Mouse (Mus musculus): ENCODE data around the gene Rp9. TPM values are rescaled to one million over a fixed set of nuclear protein-coding genes. Genes with fewer than 3 reads are reported as not detected.
A peak's percentile ranks its signal among the peaks of the same experiment; 100 is the strongest.
"Not testable (repeated sequence)": the region's sequence is repeated elsewhere in the genome, so short reads cannot be mapped to it uniquely, and the experiment has no call there.

The Rp9 gene
- total and polyA plus RNA-seq, 2 experiments from 2014 or later = 59.4 to 81.7 TPM

DNA sequence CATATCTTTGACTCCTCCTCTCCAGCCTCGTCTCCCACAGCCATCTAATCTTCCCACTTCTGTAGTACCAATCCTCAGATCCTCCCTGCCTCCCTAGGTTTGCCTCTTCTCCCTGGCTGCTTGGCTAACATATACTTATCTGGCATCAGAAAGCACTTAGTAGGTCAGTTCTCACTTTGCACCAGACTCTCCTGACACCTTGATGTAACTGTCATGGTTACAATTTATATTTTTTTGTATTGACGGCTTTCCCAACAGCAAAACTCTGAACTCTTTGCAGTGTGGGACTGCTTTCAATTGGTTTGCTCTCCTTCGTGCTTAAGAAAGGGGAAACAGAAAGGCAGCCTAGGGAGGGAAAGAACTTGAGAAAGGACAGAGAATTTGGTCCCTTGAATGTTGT is 53.4 kb downstream of the Rp9 start:
- H3K27me3 ChIP-seq (ENCODE audit: insufficient read depth, low read length) = no peaks in the 10 kb centered on the region
- H3K4me1 ChIP-seq (ENCODE audit: insufficient read depth, low read length) = 0 out of 2 replicates have a peak, but pooled peaks cover 3% of the 10 kb centered on the region
- TF ChIP-seq CTCF (IDR thresholded peaks at IDR 0.05) = no peak
- H3K4me2 ChIP-seq (ENCODE audit: low read depth, low read length, poor library complexity, severe bottlenecking) = no peak overlapping the region
- H3K9me3 ChIP-seq (ENCODE audit: low read length) = no peaks in the 10 kb centered on the region
- ATAC-seq (ENCODE audit: low FRiP score) = no peak
- no peak for DNase-seq (ENCODE audit: low spot score)
- WGBS = 81% methylated on average over 3 of the region's 3 CpGs
- H3K4me3 ChIP-seq (ENCODE audit: low read depth, low read length) = no peak overlapping the region
- no peak overlapping the region for H3K9ac ChIP-seq (replicated peaks; ENCODE audit: low read length, poor library complexity, severe bottlenecking)
- H3K36me3 ChIP-seq (ENCODE audit: insufficient read depth, low read length) = no peaks in the 10 kb centered on the region
- H3K27ac ChIP-seq (ENCODE audit: low read depth, low read length) = no peak overlapping the region

DNA sequence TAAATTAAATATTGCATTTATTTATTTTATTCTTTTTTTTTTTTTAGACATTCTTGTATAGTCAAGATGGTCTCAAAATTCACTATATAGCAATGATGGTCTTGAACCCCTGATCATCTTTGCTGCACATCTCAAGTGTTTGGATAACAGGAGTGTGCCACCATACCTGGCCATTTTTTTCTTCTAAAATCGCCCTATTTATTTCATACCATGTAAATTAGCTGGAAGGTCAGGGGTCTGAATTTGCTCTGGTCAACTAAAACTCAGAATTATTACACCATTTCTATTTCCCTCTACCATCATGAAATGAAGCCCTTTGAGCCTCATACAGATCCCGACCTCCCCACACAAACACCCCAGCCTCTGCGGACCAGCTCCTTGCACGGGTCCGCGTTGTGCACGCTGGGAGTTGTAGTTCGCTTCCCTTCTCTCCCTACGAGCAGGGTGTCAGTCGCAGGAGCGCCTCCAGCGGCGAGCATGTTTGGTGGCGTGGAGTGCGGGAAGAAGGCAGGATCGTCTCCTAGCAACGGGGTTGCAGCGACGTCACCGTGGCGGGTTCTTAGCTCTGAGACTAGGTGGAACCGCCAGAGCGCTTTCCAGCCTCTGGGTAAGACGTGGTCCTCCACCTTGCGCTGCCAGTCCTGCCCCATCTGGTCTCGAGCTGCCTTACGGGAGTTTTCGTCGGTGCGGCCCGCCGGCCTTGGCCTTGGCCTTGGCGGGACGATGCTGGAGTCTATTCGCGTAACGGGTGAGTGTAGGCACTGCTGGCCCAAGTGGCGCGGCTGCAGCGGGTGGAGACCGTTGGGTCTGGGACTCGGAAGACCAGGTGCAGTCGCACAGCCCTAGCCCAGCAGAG is 58.3 kb downstream of the Rp9 start, which contains the start of gene 9530077C05Rik:
TSS of gene 9530077C05Rik (plus strand) at position 512 of the 856 bp plus-strand sequence.
- WGBS = under 1% methylated on average over 43 of the region's 43 CpGs
- peak within 1 kb of the TSS; percentile 60 for H3K27ac ChIP-seq (ENCODE audit: low read depth, low read length)

DNA sequence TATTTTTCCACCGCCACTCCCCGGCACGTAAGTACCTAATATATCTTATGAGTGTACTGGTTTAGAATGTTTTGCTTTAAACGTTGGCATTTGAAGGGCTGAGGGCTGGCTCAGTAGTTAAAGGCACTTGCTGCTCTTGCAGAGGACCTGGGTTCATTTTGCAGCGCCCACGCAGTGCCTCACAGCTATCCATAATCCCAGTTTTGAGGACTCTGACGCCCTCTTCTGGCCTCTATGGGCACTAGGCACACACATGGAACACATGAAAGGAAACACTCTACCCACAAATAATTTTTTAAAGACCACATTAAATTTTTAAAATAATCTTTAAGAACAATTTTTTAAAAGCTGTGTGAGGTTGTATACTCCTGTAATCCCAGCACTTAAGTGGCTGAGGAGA is 60.0 kb downstream of the Rp9 start:
- no peaks in the 10 kb centered on the region for H3K36me3 ChIP-seq (ENCODE audit: insufficient read depth, low read length)
- 79% methylated on average over 7 of the region's 7 CpGs for WGBS
- H3K27ac ChIP-seq (ENCODE audit: low read depth, low read length) = no peak overlapping the region
- TF ChIP-seq CTCF (IDR thresholded peaks at IDR 0.05) = peak; percentile 27; the same call in 1 of the 2 replicates
- no peak overlapping the region for H3K4me3 ChIP-seq (ENCODE audit: low read depth, low read length)
- no peak overlapping the region for H3K9ac ChIP-seq (replicated peaks; ENCODE audit: low read length, poor library complexity, severe bottlenecking)
- no peaks in the 10 kb centered on the region for H3K9me3 ChIP-seq (ENCODE audit: low read length)
- ATAC-seq (ENCODE audit: low FRiP score) (no peak), DNase-seq (ENCODE audit: low spot score) (no peak)
- no peaks in the 10 kb centered on the region for H3K27me3 ChIP-seq (ENCODE audit: insufficient read depth, low read length)
- H3K4me2 ChIP-seq (ENCODE audit: low read depth, low read length, poor library complexity, severe bottlenecking) = no peak overlapping the region
- H3K4me1 ChIP-seq (ENCODE audit: insufficient read depth, low read length) = 0 out of 2 replicates have a peak, but pooled peaks cover 3% of the 10 kb centered on the region

More for the DNA sequence above, 58.3 kb downstream of the Rp9 start, which contains the start of gene 9530077C05Rik:
- Histone ChIP-seq H3K9ac (replicated peaks; ENCODE audit: low read length, poor library complexity, severe bottlenecking) (peak within 1 kb of the TSS; percentile 73), H3K27me3 (ENCODE audit: insufficient read depth, low read length) (no peaks in the 10 kb centered on the region), H3K4me3 (ENCODE audit: low read depth, low read length) (peak within 1 kb of the TSS; percentile 52), H3K9me3 (ENCODE audit: low read length) (no peaks in the 10 kb centered on the region), H3K36me3 (ENCODE audit: insufficient read depth, low read length) (no peaks in the 10 kb centered on the region), H3K4me1 (ENCODE audit: insufficient read depth, low read length) (0 out of 2 replicates have a peak, but pooled peaks cover 3% of the 10 kb centered on the region), H3K4me2 (ENCODE audit: low read depth, low read length, poor library complexity, severe bottlenecking) (peak within 1 kb of the TSS; percentile 63)
- peak; percentile 97 for TF ChIP-seq CTCF (IDR thresholded peaks at IDR 0.05)
- DNase-seq (ENCODE audit: low spot score) (peak; percentile 98), ATAC-seq (ENCODE audit: low FRiP score) (peak; percentile 98)

DNA sequence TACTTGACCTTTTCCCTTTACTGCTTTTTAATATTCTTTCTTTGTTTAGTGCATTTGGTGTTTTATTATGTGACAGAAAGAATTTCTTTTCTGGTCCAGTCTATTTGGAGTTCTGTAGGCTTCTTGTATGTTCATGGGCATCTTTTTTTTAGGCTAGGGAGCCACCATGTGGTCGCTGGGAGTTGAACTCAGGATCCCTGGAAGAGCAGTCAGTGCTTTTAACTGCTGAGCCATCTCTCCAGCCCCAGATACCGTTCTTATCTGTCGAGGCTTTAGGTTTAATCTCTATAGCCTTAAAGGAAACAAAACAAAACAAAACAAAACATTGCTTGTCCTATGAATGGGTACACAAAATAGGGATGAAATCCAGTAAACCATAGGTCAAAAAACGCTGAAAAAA is 61.2 kb downstream of the Rp9 start:
- not testable (repeated sequence) for H3K9ac ChIP-seq (replicated peaks; ENCODE audit: low read length, poor library complexity, severe bottlenecking); H3K27me3 ChIP-seq (ENCODE audit: insufficient read depth, low read length); H3K4me2 ChIP-seq (ENCODE audit: low read depth, low read length, poor library complexity, severe bottlenecking); H3K4me1 ChIP-seq (ENCODE audit: insufficient read depth, low read length); H3K36me3 ChIP-seq (ENCODE audit: insufficient read depth, low read length); H3K27ac ChIP-seq (ENCODE audit: low read depth, low read length); H3K4me3 ChIP-seq (ENCODE audit: low read depth, low read length); H3K9me3 ChIP-seq (ENCODE audit: low read length); ATAC-seq (ENCODE audit: low FRiP score)
- 26% methylated on average over 4 of the region's 4 CpGs for WGBS
- peak; percentile 45 for DNase-seq (ENCODE audit: low spot score)
- TF ChIP-seq CTCF (IDR thresholded peaks at IDR 0.05) = peak; percentile 55

DNA sequence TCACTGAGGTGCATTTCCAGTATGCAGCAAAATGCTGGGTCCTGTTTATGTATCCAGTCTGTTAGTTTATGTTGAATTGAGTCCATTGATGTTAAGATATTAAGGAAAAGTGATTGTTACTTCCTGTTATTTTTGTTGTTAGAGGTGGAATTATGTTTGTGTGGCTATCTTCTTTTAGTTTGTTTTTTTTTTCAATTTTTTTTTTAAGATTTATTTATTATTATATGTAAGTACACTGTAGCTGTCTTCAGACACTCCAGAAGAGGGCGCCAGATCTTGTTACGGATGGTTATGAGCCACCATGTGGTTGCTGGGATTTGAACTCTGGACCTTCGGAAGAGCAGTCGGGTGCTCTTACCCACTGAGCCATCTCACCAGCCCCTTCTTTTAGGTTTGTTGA is 61.9 kb downstream of the Rp9 start:
- not testable (repeated sequence) for H3K4me3 ChIP-seq (ENCODE audit: low read depth, low read length); H3K9ac ChIP-seq (replicated peaks; ENCODE audit: low read length, poor library complexity, severe bottlenecking); H3K4me1 ChIP-seq (ENCODE audit: insufficient read depth, low read length); ATAC-seq (ENCODE audit: low FRiP score); H3K27me3 ChIP-seq (ENCODE audit: insufficient read depth, low read length); H3K4me2 ChIP-seq (ENCODE audit: low read depth, low read length, poor library complexity, severe bottlenecking); DNase-seq (ENCODE audit: low spot score); H3K9me3 ChIP-seq (ENCODE audit: low read length); H3K36me3 ChIP-seq (ENCODE audit: insufficient read depth, low read length); H3K27ac ChIP-seq (ENCODE audit: low read depth, low read length)
- 72% methylated on average over 3 of the region's 4 CpGs for WGBS

DNA sequence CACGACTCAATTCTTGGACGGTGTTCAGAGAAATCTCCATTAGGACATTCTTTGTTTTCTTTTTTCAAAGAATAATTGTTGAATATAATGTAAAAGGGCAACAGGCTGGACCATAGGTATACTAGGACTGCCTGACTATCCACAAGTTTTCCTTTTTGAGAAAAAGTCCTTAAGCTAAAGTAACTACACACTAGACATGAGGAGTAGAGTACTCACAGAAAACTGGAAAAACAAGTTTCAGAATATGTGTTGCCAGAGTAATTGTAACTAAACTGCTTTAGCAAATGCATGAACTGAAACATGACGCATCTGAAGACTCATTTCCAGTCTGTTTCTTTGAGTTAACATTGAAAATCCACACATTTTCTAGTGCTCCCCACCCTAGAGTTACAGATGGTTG is 64.1 kb downstream of the Rp9 start:
- H3K27ac ChIP-seq (ENCODE audit: low read depth, low read length) = no peak overlapping the region

DNA sequence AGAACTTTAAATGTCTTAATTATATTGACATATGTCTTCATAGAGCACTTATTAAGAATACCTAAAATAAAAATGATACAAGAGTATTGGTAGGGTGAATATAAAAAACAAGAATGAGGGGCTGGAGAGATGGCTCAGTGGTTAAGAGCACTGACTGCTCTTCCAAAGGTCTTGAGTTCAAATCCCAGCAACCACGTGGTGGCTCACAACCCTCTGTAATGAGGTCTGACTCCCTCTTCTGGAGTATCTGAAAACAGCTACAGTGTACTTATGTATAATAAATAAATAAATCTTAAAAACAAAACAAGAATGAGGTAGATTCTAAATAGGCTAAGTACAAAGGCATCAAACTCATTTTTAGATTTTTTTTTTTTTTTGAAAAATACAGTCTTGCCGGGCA is 66.0 kb downstream of the Rp9 start:
- 60% methylated on average over 2 of the region's 2 CpGs for WGBS
- not testable (repeated sequence) for H3K27ac ChIP-seq (ENCODE audit: low read depth, low read length); H3K9me3 ChIP-seq (ENCODE audit: low read length); H3K9ac ChIP-seq (replicated peaks; ENCODE audit: low read length, poor library complexity, severe bottlenecking); H3K4me3 ChIP-seq (ENCODE audit: low read depth, low read length); ATAC-seq (ENCODE audit: low FRiP score); H3K4me1 ChIP-seq (ENCODE audit: insufficient read depth, low read length); H3K27me3 ChIP-seq (ENCODE audit: insufficient read depth, low read length); DNase-seq (ENCODE audit: low spot score); H3K4me2 ChIP-seq (ENCODE audit: low read depth, low read length, poor library complexity, severe bottlenecking); H3K36me3 ChIP-seq (ENCODE audit: insufficient read depth, low read length)

More for the DNA sequence above, 64.1 kb downstream of the Rp9 start:
- 78% methylated on average over 3 of the region's 3 CpGs for WGBS
- Histone ChIP-seq H3K9ac (replicated peaks; ENCODE audit: low read length, poor library complexity, severe bottlenecking) (no peak overlapping the region), H3K36me3 (ENCODE audit: insufficient read depth, low read length) (no peaks in the 10 kb centered on the region), H3K4me2 (ENCODE audit: low read depth, low read length, poor library complexity, severe bottlenecking) (no peak overlapping the region), H3K4me1 (ENCODE audit: insufficient read depth, low read length) (no peaks in the 10 kb centered on the region), H3K9me3 (ENCODE audit: low read length) (no peaks in the 10 kb centered on the region), H3K4me3 (ENCODE audit: low read depth, low read length) (no peak overlapping the region), H3K27me3 (ENCODE audit: insufficient read depth, low read length) (no peaks in the 10 kb centered on the region)
- ATAC-seq (ENCODE audit: low FRiP score) (no peak), DNase-seq (ENCODE audit: low spot score) (no peak)
- no peak for TF ChIP-seq CTCF (IDR thresholded peaks at IDR 0.05)

Measured in midbrain, postnatal 0 days (tissue).